Mouse (Mus musculus) liver, embryonic 18 days (tissue): ENCODE data around the gene Srsf6. TPM values are rescaled to one million over a fixed set of nuclear protein-coding genes. Genes with fewer than 3 reads are reported as not detected.

ENCODE experiments used
- polyA plus RNA-seq: library from polyadenylated mRNA; depleted of rRNA; stranded (reverse); fragments of >200 nt; gene quantifications from 2 replicates; pipeline ENCODE4 v1.2.3, GENCODE M21; 2012; rRNA removed

Srsf6 gene
- 111 and 126 TPM in 2 replicates for polyA plus RNA-seq

DNA sequence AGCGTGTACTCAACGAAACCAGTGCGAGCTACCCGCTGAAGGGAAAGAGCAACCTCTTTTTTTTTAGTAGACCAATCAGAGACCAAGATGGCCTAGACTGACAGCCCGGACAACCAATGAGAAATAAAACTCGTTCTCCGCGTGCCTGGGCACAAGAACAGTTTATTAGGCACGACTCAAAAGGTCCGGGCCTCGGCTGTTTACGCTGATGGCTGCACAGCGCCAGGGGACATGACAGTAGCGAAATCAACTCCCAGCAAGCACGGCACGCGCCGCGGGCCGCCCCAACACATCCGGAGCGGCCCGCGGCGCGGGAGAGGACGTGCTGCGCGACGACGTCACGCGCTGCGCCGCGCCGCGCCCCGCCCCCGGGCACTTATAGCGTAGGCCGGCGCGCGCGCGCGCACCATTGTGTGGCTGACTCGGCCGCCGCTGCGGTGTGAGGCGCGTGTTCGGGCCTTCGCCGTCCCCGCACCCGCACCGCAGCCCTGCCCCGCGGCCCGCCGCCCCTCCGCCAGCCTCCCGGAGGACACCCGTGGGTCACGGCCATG, at the start of gene Srsf6:
Gene Srsf6 (plus strand): TSS at position 406 of the 551 bp plus-strand sequence.

DNA sequence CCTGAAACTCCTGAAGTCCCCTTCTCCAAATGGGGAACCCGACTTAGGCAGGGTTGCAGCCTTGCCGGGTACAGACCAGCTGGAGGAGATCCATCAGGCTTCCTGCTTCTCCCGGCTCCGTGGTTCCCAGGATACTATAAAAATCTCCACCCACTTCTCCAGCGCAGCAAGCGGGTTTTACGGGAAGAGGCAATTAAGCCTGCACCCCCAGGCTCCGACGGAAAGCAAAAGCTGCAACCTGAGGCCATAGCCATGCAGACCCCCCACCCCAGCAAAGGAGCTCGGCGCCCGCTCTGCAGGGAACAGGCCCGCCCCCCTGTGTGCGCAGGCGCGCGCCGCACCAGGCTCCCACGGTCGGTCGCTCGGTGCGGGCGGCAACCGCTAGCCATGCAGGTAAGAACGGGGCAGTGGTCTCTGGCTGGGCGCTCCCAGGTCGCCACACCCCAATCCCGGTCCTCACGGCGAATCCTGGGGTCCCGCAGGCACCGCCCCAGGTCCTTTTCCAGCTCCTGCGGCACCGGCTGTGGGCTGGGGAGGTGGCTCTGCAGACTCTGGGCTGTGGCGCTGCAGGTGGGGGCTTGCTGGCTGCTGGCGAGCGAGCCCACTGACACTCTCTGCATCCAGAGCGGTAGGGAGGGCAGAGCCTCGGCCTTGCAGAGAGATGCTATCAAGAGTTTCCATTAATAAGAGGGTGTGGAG, 12.0 kb downstream of the Srsf6 start, which contains the start of gene L3mbtl1:
Gene L3mbtl1 (plus strand): TSS at position 325 of the 699 bp plus-strand sequence.

Other genes with a start within 250 kb of the Srsf6 start
- gene L3mbtl1, start 11.9 kb downstream of the Srsf6 start, polyA plus RNA-seq, result 0.07 and 0.22 TPM in 2 replicates
- 4.4 and 4.9 TPM in 2 replicates for gene Sgk2, start 55.8 kb downstream of the Srsf6 start, polyA plus RNA-seq
- 12.1 and 12.7 TPM in 2 replicates for gene Ift52, start 85.8 kb downstream of the Srsf6 start, polyA plus RNA-seq
- gene Mybl2, start 123.2 kb downstream of the Srsf6 start, polyA plus RNA-seq, result 20.0 and 22.4 TPM in 2 replicates
- gene Gtsf1l, start 156.3 kb downstream of the Srsf6 start, polyA plus RNA-seq, result 0.08 and 0.13 TPM in 2 replicates